In the genomic region with DNA sequence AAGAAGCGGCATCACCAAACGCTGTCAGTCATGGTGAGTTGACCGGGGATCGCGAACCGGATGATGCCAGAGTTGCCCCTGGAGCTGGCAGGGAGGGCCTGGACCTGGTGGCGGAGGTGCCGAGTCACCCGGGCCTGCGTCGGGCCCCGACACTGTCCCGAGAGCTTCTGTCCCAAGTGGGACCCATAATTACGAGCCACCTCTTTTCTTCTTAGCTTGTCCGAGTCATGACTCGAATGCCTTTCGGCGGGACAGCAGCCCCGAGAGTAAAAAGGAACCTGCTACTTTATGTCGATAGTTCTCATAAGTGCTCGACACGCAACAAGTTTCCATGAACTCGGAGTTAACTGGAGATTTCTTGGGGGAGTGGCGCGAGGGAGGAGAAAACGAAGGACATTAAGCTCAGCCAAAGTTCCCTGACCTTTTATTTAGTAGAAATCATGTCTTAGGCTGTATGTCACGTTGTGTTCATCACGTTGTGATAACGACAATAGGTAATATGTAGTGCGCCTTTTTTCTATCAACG, we compare ENCODE assay signal across 1 mouse cellular context.
TF ChIP-seq lines count a peak whose summit lies in the region.

No protein-coding gene starts in this region.

TF ChIP-seq in CH12.LX, 34 proteins besides CTCF, POLR2A, EP300 and RAD21 (continued from another document):
- TF ChIP-seq MYC (IDR thresholded peaks at IDR 0.05; ENCODE audit: low read depth, low read length) = 0 out of 2 replicates have a peak, but pooled peaks have one; percentile 31
- TF ChIP-seq ZKSCAN1 (IDR thresholded peaks at IDR 0.05; ENCODE audit: borderline replicate concordance, low read depth, low read length) = no peak
- TF ChIP-seq MXI1 (IDR thresholded peaks at IDR 0.05; ENCODE audit: low read depth, low read length) = peak; percentile 56; the same call in 1 of the 2 replicates
- TF ChIP-seq ELF1 (IDR thresholded peaks at IDR 0.05; ENCODE audit: low read depth, low read length) = no peak
- TF ChIP-seq MEF2A (IDR thresholded peaks at IDR 0.05; ENCODE audit: borderline replicate concordance, low read depth, low read length) = 0 out of 2 replicates have a peak, but pooled peaks have one; percentile 25
- peak; percentile 29; the same call in 1 of the 2 replicates for TF ChIP-seq IRF4 (IDR thresholded peaks at IDR 0.05; ENCODE audit: low read depth, low read length)
- TF ChIP-seq NELFE (IDR thresholded peaks at IDR 0.05; ENCODE audit: low read depth, low read length) = peak; percentile 83
